Mouse (Mus musculus) stomach, embryonic 15.5 days (tissue): ENCODE results near the gene Opn3. TPM values are rescaled to one million over a fixed set of nuclear protein-coding genes. Genes with fewer than 3 reads are reported as not detected.

Experiments
- ATAC-seq: fragments of 200-750 bp; cut with Nextera tagmentation; 2 replicates; pipeline ENCODE4 v1.8.0; 2017; ENCODE audit warnings: low read depth, moderate number of reproducible peaks, moderate TSS enrichment; ENCODE audit not compliant: insufficient read depth, low FRiP score
- H3K27ac ChIP-seq: fragments of 300-500 bp; sonication (generic); 2 replicates; pipeline ENCODE4 v1.5.1; 2015; ENCODE audit warnings: mild to moderate bottlenecking, inconsistent platforms
- H3K27me3 ChIP-seq: fragments of 300-500 bp; sonication (generic); replicated peaks from 2 replicates; pipeline ENCODE4 v1.6.1; 2015; ENCODE audit warnings: inconsistent platforms
- H3K36me3 ChIP-seq: fragments of 300-500 bp; sonication (generic); 2 replicates; pipeline ENCODE4 v1.6.1; 2015; ENCODE audit warnings: inconsistent platforms
- H3K4me1 ChIP-seq: fragments of 300-500 bp; sonication (generic); 2 replicates; pipeline ENCODE4 v1.6.1; 2015; ENCODE audit warnings: inconsistent platforms
- H3K4me2 ChIP-seq: fragments of 300-500 bp; sonication (generic); 2 replicates; pipeline ENCODE4 v1.6.1; 2015; ENCODE audit warnings: mild to moderate bottlenecking, inconsistent platforms
- H3K4me3 ChIP-seq: fragments of 300-500 bp; sonication (generic); replicated peaks from 2 replicates; pipeline ENCODE4 v1.5.1; 2015; ENCODE audit warnings: inconsistent platforms
- H3K9ac ChIP-seq: fragments of 300-500 bp; sonication (generic); 2 replicates; pipeline ENCODE4 v1.6.1; 2015; ENCODE audit warnings: inconsistent platforms
- H3K9me3 ChIP-seq: fragments of 300-500 bp; sonication (generic); 2 replicates; pipeline ENCODE4 v1.6.1; 2016; ENCODE audit warnings: inconsistent platforms
- WGBS: fragments of 180-500 bp; shearing (Covaris S2); methylation state at CpG from one replicate; pipeline ENCODE4 v1.1.7; 2015; 5-methylcytosine and 5-hydroxymethylcytosine counted together
- polyA plus RNA-seq: library from polyadenylated mRNA; unstranded; fragments of >200 nt; fragmentation: Nextera tagmentation; extraction: Ambion mirVana; gene quantifications from 2 replicates; pipeline ENCODE4 v1.2.1, GENCODE M21; 2015

Opn3 gene
- polyA plus RNA-seq, 1 experiment from 2014 or later: 8.5 TPM

GRCm38 (mm10) chr1:175623656-175624055 is 68.9 kb downstream of the Opn3 start:
- Histone ChIP-seq H3K27me3 (no peaks in the 10 kb centered on the region), H3K4me1 (peaks cover 10% of the 10 kb centered on the region), H3K4me2 (no peak overlapping the region; the same call in 1 of the 2 replicates), H3K9me3 (no peaks in the 10 kb centered on the region), H3K36me3 (no peaks in the 10 kb centered on the region), H3K27ac (no peak overlapping the region), H3K9ac (no peak overlapping the region), H3K4me3 (no peak overlapping the region)
- no peak for ATAC-seq
- WGBS: 75% methylated on average over 6 of the region's 6 CpGs

GRCm38 (mm10) chr1:175619814-175620431 is 72.7 kb downstream of the Opn3 start, which contains the start of gene Kmo:
Gene Kmo (plus strand): TSS chr1:175620381.
- 90% methylated on average over 13 of the region's 13 CpGs for WGBS
- peaks cover 28% of the 10 kb centered on the region for H3K36me3 ChIP-seq
- H3K9ac ChIP-seq: no peak within 1 kb of the TSS
- H3K4me2 ChIP-seq: no peak within 1 kb of the TSS
- H3K4me1 ChIP-seq: peaks cover 10% of the 10 kb centered on the region
- no peaks in the 10 kb centered on the region for H3K9me3 ChIP-seq
- no peak for ATAC-seq
- H3K27ac ChIP-seq: no peak within 1 kb of the TSS
- H3K27me3 ChIP-seq: no peaks in the 10 kb centered on the region
- no peak within 1 kb of the TSS for H3K4me3 ChIP-seq

- peaks cover 56% of the 10 kb centered on the region for H3K36me3 ChIP-seq
- ATAC-seq: no peak
These were observed 77.6 kb downstream of the Opn3 start for GRCm38 (mm10) chr1:175614992-175615391.

More at GRCm38 (mm10) chr1:175614992-175615391, 77.6 kb downstream of the Opn3 start:
- no peak overlapping the region for H3K9ac ChIP-seq
- H3K27ac ChIP-seq: no peak overlapping the region
- WGBS: 94% methylated on average over 9 of the region's 9 CpGs
- no peaks in the 10 kb centered on the region for H3K27me3 ChIP-seq
- no peak overlapping the region for H3K4me2 ChIP-seq
- H3K4me3 ChIP-seq: no peak overlapping the region
- H3K4me1 ChIP-seq: no peaks in the 10 kb centered on the region
- H3K9me3 ChIP-seq: no peaks in the 10 kb centered on the region

Other genes starting within 250 kb of the Opn3 start
- 1.5 and 2.5 TPM in 2 replicates for gene Rgs7, start 200.3 kb downstream of the Opn3 start, polyA plus RNA-seq
- gene Kmo, start 72.4 kb downstream of the Opn3 start, polyA plus RNA-seq: 1.1 TPM in 2 replicates
- gene Fh1, start 67.1 kb downstream of the Opn3 start, polyA plus RNA-seq: 130 and 142 TPM in 2 replicates
- 3.2 and 3.3 TPM in 2 replicates for gene Chml, start 125 bp upstream of the Opn3 start, polyA plus RNA-seq
- not detected in 2 replicates for gene Wdr64, start 5.8 kb upstream of the Opn3 start, polyA plus RNA-seq
- gene Exo1, start 187.8 kb upstream of the Opn3 start, polyA plus RNA-seq: 54.2 and 56.8 TPM in 2 replicates
- gene Gm38100, start 227.6 kb upstream of the Opn3 start, polyA plus RNA-seq: 0.10 TPM in 1 of 2 replicates, not detected in the other